Mouse (Mus musculus): ENCODE measurements around the gene 4932411N23Rik. TPM values are rescaled to one million over a fixed set of nuclear protein-coding genes. Genes with fewer than 3 reads are reported as not detected.
"Not testable (repeated sequence)": the region's sequence is repeated elsewhere in the genome, so short reads cannot be mapped to it uniquely, and the experiment has no call there.

4932411N23Rik gene
- polyA plus RNA-seq (2015; fragmentation: Nextera tagmentation; extraction: Ambion mirVana), result not detected in 2 replicates

- no peaks in the 10 kb centered on the region for H3K36me3 ChIP-seq (replicated peaks)
- no peak within 1 kb of the TSS for H3K27ac ChIP-seq
- no peak for ATAC-seq (replicated peaks)
Observed at GRCm38 (mm10) chrX:126815768-126816167, at the start of gene 4932411N23Rik. Gene 4932411N23Rik, minus strand, starts transcription at chrX:126815868.

GRCm38 (mm10) chrX:126779895-126780294, 35.8 kb downstream of the 4932411N23Rik start:
- Histone ChIP-seq H3K27me3 (replicated peaks) (no peaks in the 10 kb centered on the region), H3K4me2 (no peak overlapping the region), H3K27ac (no peak overlapping the region), H3K4me1 (no peaks in the 10 kb centered on the region), H3K4me3 (no peak overlapping the region), H3K9ac (no peak overlapping the region), H3K36me3 (replicated peaks) (no peaks in the 10 kb centered on the region), H3K9me3 (0 out of 2 replicates have a peak, but pooled peaks cover under 1% of the 10 kb centered on the region)
- ATAC-seq (replicated peaks), result no peak
- 80% methylated on average over 5 of the region's 5 CpGs for WGBS

More at GRCm38 (mm10) chrX:126815768-126816167, at the start of gene 4932411N23Rik:
- no peak within 1 kb of the TSS for H3K9ac ChIP-seq
- no peaks in the 10 kb centered on the region for H3K4me1 ChIP-seq
- H3K9me3 ChIP-seq, result no peaks in the 10 kb centered on the region
- H3K27me3 ChIP-seq (replicated peaks), result no peaks in the 10 kb centered on the region
- no peak within 1 kb of the TSS for H3K4me3 ChIP-seq
- no peak within 1 kb of the TSS for H3K4me2 ChIP-seq

- not testable (repeated sequence) for H3K27me3 ChIP-seq (replicated peaks); ATAC-seq (replicated peaks); H3K4me2 ChIP-seq; H3K9ac ChIP-seq; H3K9me3 ChIP-seq; H3K4me3 ChIP-seq; H3K36me3 ChIP-seq (replicated peaks); H3K27ac ChIP-seq; H3K4me1 ChIP-seq
- 83% methylated on average over 5 of the region's 6 CpGs for WGBS
Observed at GRCm38 (mm10) chrX:126777643-126778042, 38.0 kb downstream of the 4932411N23Rik start.

- WGBS, result 82% methylated on average over 5 of the region's 5 CpGs
- ATAC-seq (replicated peaks); H3K27ac ChIP-seq; H3K4me2 ChIP-seq; H3K9ac ChIP-seq; H3K36me3 ChIP-seq (replicated peaks); H3K27me3 ChIP-seq (replicated peaks); H3K9me3 ChIP-seq; H3K4me1 ChIP-seq; H3K4me3 ChIP-seq: not testable (repeated sequence)
Observed at GRCm38 (mm10) chrX:126774846-126775245, 40.8 kb downstream of the 4932411N23Rik start.

- H3K36me3 ChIP-seq (replicated peaks); ATAC-seq (replicated peaks); H3K4me2 ChIP-seq; H3K27ac ChIP-seq; H3K4me3 ChIP-seq; H3K27me3 ChIP-seq (replicated peaks); H3K9me3 ChIP-seq; H3K4me1 ChIP-seq; H3K9ac ChIP-seq: not testable (repeated sequence)
- WGBS, result 72% methylated on average over 5 of the region's 6 CpGs
Observed at GRCm38 (mm10) chrX:126773511-126773910, 42.2 kb downstream of the 4932411N23Rik start.

Other genes starting within 250 kb of the 4932411N23Rik start
- gene Gm382, start 224.1 kb upstream of the 4932411N23Rik start, polyA plus RNA-seq (2015; fragmentation: Nextera tagmentation; extraction: Ambion mirVana), result not detected in 2 replicates

Measured in midbrain, embryonic 15.5 days (tissue).